Mouse (Mus musculus) skeletal muscle tissue, adult 2 months (tissue): ENCODE results near the gene Glis2.

Experiments used
- DNase-seq: peaks from one replicate; pipeline ENCODE4 v3.0.0-alpha.2; 2012; ENCODE audit warnings: low read depth, low spot score

Glis2 gene

DNA sequence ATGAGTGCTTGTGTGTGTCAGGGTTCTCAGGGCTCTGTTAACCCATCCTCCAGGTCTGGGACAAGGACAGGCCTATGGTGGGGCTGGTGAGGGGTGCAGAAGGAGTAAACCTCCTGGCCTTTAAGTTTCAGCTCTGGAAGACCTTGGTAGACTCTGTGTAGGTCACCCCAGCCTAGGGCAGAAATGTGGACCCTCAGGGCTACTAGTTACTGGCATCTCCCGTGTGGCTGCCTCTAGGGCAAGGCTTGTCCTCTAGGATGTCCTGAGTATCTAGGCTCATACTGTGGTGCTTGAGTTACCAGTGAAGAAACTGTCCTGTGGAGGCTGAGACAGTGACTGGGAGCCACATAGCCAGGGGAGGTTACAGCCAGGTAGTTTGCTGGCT is 8.9 kb downstream of the Glis2 start:
- DNase-seq, result no peak

DNA sequence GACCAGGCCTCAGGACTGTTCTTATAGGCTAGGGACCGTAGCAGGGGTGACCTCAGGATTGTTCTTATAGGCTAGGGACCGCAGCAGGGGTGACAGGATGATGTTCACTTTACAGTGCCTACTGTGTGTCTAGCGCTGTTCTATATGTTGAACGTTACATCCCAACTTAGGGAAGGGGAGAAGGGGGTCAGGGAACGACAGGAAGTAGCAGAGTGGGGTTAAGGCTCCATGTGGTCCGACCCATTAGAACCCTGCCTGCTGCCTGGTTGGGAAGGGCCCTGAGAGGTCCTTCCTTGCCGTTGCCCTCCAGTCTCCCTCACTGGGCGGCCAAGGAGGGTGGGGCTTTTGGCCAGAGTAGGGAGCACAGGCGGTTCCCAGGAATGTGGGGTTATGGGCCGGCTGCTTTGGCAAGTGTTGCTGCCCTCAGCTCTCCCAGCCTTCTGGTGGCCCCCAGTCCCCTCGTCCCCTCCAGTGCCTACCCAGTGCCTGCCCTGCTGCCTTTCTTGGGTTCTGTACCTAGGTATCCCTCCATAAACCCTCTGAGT is 9.9 kb downstream of the Glis2 start:
- DNase-seq, result no peak

DNA sequence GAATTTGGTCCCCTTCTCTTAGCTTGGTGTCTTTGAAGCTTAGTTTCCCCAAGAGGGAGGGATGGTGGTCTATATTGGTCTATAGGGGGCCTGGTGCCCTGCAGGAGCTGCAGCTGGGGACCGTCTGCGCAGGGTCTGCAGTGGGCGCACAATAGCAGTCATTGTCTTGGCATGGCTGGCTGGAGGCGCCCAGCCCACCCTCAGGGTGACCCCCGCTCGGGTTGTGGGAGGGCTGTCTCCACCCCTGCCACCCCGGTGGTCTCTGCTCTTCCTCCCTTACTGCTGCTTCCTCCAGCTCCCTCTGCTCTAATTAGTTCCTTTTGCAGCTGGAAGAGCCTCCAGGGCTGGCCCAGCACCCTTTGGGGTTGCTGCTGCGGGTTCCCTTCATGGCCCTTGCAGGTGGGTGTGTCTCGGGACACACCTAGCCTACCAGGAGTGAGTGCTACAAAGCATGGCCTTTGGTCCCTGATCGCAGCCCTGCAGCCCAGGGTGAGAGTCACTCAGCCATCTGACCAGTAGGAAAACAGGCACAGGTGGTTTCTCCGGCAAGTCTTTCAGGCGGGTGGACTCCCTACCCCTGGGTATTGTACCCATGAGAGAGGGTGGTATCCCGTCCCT is 11.1 kb downstream of the Glis2 start:
- DNase-seq, result no peak

DNA sequence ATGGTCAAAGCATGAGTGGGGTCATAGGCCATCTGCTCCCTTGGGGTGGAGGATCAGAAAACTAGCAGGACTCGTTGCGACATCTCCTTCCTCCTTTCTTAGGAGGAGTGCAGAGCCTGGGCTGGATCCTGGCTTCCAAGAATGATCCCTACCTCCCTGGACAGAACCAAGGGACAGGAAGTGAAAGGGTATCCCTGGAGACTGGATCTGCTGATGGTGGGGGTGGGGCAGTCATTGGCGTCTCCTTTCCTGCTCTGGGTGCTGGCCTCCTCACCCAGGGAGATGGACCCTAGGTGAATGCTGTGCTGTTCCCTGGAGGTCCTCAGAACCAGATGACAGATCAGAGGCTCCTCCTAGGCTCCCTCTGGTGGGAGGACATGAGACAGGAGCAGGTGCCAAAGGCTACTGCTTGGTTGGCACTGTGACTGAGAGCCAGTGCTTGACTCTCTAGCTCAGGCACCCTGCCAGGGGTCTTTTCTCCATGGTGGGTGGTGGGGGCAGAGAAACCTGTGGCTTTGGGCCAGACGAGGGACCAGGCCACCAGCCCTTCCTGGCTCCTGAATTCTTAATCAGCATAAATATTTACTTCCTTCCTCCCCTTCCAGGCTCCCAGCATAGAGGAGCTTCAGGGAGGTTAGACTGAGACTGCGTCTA is 12.0 kb downstream of the Glis2 start:
- DNase-seq, result peak; percentile 52

DNA sequence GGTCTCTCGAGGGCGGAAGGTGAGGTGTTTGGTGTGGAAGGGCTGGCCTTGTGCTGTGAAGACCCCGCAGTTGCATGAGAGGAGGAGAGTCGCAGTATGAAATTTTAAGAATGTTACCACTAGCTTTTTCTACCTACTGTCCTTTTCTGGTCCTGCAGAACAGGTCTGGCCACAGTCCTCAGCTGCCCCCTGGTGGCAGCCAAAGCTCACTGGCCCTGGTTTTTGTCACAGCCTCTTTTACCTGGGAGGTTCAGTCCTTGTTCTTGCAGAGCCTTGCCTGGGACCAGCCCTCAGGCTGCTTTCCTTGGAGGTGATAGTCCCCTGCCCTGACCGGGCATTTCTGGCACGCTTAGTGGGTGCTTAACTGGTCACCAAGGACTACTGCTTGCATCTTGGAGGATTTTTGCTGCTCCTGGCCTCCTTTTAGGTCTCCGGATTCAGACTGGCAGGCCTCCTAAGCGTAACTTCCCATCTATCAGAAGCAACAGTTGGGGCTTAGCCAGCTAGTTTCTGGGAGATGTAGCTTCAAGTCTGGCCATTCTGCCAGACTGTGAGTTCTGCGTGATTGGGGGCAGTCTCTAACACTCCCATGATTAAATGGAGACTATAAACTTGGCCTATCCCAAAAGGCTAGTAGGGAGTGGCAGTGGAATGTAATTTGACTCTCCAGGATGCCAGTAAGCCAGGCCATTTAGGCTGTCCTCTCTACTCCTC is 13.5 kb downstream of the Glis2 start:
- peak; percentile 74 for DNase-seq

DNA sequence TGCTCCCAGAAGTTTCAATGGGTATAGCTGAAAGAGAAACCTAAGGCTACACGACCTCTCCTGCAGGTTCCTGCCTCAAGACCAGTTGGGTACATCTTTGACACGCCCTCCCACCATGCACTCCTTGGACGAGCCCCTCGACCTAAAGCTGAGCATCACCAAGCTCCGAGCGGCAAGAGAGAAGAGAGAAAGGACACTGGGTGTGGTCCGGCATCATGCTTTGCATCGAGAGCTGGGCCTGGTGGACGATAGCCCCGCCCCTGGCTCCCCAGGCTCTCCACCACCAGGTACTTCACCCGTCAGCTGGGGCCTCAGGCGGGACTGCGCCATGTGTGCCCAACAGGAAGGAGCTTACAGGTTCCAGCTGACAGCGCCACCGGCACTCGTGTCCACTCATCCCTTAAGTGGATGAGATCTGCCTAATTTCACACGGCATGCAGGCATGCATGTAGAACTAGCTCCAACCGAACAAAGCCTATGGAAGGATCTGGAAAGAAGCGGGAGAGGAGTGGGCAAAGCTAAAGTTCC is 14.1 kb downstream of the Glis2 start:
- no peak for DNase-seq

DNA sequence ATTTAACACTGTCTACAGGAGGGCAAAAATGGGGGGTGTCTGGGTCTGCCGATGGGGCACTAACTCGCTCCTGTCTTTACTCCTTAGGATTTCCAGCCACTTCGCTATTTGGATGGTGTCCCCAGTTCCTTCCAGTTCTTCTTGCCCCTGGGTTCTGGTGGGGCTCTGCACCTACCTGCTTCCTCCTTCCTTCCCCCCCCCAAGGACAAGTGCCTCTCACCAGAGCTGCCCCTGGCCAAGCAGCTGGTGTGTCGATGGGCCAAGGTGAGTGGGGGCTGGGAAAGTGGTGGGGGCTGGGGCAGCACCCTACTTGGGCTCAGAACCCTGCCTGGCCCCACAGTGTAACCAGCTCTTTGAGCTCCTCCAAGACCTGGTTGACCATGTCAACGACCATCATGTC is 16.7 kb downstream of the Glis2 start:
- no peak for DNase-seq

DNA sequence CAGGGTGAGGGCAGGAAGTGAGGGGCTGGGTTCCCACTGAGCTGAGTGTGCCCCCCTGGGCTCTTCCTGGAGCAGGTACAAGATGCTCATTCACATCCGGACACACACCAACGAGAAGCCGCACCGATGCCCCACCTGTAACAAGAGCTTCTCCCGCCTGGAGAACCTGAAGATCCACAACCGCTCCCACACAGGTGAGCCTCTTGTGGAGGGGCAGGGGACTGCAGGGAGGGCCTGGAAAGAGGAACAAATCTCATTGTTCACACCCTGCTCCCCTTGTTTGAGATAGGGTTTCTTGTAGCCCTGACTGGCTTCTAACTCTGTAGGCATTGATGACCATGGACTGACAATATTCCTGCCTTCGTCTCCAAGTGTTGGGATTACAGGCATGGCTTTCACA is 17.2 kb downstream of the Glis2 start:
- DNase-seq, result no peak

DNA sequence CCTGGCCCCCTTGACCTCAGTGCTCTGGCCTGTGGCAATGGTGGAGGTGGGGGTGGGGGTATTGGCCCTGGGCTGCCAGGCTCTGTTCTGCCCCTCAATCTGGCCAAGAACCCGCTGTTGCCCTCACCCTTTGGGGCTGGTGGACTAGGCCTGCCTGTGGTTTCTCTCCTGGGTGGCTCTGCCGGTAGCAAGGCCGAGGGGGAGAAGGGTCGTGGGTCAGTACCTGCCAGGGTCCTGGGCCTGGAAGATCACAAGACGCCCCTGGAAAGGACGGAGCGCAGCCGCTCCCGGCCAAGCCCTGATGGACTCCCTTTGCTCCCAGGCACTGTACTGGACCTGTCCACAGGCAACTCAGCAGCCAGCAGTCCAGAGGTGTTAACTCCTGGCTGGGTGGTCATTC is 19.2 kb downstream of the Glis2 start:
- DNase-seq, result no peak

DNA sequence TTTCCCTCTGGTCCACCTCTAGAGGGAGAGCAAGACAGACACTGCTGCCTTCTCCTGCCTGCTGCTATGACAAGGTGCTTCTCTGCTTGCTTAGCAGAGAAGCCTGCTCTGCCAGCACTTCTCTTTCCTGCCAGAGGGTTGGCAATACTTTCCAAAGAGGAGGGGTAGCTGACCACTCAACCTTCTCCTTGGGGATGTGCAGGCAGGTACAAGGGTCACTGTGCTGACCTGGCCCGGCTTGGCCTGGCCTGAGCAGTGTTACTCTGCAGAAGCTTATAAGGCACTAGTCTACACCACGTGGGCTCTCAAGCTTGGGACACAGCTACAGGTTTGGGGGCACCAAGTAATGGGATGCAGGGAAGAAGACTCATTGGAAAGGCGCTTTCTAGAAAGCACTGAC is 20.1 kb downstream of the Glis2 start:
- no peak for DNase-seq

DNA sequence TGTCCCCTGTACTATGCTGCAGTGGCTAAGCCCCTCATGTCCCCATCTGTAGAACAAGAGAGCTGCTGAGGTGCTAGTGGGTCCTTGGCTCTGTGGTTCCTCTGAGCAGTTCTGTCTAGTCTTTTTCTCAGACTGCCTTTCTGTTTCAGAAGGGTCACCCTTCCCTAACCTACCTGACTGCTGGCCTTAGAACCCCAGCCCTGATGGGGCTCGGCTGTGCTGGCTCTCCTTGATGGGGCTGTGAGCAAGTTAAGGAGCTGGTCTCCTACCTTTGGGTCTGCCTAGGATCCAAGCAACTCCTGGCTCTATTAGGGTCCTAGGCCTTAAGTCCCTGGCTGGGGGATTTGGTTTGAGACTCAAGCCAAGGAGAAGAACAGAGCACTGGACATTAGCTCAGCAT is 20.8 kb downstream of the Glis2 start:
- DNase-seq, result no peak

DNA sequence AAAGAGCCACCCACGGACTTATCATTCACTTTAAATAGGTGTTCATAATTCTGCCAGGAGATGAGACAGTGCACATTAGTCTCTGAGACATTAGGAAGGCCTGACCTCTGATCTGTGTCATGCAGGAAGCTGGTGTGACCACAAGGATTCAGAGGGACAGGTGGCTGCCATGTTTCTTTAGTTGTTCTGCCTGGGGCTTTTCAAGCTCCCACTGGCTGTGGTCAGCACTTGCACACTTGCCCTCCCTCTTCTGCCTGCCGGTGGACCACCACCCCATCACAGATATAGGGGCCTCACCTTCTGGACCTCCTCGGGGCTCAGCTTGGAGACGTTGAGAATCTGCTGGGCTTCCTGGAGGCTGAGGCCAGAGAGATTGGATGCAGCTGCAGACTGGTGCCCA is 22.3 kb downstream of the Glis2 start:
- DNase-seq, result no peak

DNA sequence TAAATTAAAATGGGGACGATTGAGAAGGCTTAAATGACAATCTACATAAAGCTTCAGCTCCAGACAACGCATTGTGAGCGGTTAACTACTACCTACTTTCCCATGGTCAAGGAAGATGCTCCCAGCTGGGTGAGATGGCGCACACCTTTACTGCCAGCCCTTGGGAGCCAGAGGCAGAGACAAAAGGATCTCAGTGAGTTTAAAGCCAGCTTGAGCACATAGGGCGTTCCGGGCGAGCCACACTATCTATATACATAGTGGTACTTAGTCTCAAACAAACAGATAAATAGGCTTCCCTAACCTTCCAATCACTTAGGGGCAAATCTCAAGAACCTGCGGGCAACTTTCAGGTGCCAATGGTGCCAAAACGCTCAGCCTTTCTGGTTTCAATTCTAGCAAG is 29.6 kb downstream of the Glis2 start:
- DNase-seq, result no peak

DNA sequence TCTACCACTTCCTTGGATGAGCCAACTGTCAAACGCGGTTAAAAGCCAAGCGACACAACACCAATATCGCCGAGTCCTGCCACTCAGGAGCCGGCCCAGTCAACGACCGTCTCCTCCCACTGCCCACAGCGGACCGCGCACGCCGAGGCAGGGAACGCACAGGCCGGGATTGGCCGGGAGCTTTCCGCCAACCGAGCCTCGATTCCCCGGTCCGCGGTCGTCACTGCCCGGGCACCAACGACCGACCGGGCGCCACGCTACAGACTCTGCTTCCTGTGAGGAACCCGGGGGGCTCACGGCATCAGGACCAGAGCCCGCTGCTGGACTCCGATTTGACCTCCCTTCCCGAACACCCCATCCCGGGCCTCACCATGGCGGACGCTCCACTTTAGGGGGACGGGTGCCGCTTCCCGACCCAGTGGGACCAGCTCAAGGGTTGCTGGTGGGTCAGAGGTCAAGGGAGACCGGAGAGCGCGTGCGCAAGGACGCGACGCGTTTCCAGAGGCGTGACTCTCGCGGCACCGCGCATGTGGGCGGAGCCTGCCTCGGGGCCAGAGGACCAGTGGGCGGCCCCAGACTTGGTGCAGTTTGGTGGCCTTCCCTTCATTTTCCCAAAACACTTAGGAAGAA is 30.1 kb downstream of the Glis2 start, which contains the start of gene Pam16:
Gene Pam16 (minus strand): TSS at position 508 of the 630 bp plus-strand sequence.
- DNase-seq, result peak; percentile 92

DNA sequence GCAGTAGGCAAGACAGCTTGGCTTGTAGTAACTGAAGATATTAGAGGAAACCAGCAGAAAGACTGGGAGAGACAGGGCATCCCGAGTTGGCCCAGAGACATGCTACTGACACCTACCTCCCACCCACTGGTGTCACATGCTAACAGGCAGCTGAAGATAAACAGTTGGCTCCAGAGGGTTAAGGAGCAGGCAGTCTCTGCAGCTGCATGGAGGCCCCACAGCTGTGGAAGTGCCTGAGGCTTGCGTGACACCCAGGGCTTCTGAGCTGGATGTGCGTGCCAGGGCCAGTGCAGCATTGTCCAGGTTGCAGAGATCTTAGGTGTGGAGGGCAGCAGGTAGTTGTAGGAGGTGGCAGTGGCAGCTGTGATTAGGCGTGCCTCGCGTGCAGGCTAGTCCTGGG is 32.6 kb downstream of the Glis2 start:
- DNase-seq, result no peak

DNA sequence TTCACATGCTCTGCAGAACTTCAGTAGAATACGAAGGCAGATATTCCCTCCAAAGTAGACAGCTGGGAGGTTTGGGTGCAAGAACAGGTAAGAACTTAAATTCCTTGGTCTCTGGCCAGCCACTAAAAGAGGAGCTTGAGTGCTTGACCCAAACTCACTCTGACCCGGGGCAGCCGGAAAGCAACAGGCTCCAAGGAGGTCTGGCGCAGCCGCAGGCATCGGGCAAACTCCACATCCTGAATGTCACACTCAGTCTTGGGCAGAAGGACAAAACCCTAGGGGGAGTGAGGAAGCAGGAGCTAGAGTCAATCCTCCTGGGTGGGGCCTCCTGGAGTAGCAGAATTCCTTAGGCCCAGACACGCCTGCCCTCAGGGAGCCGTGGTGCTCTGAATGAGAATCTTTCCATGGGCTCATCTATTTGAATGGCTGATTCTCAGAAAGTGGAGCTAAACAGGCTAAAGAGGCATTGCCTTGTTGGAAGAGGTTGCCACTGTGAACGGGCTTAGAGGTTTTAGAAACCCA is 34.4 kb downstream of the Glis2 start:
- no peak for DNase-seq

DNA sequence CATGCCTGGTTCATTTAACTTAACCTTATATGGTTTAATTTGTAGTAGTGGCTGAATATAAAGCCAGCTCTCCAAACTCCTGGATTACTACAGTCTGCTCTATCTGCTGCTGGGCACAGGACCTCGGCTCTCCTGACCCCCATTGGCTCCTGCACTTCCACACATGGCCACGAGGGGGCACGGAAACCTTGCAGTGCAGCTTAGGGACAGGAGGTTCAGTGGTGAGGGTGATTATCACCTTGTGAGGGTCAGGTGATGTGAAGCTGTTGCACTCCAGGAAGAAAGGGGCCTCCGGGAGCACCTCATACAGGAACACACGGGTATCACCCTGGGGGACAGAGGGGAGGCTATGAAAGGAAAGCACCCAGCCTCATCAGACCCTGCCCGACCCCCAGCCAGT is 35.4 kb downstream of the Glis2 start:
- peak; percentile 67 for DNase-seq

DNA sequence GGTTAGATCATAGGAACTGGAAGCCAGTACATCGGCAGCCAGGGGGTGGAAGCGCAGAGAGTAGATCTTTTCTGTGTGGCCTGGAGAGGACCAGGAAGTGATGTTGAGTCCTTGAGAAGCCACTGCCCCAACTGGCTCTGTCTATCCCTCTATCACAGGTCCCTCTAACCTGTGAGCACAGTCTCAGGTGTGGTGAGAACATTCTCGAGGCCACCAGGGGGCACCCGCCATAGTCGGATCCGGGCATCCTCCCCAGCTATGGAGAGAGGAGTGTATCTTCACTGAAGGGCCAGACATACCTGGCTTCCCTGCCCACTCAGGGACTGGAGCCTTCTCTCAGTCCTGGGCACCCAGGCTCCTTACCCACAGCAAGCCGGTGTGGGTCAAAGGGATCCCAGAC is 37.5 kb downstream of the Glis2 start:
- DNase-seq, result no peak

DNA sequence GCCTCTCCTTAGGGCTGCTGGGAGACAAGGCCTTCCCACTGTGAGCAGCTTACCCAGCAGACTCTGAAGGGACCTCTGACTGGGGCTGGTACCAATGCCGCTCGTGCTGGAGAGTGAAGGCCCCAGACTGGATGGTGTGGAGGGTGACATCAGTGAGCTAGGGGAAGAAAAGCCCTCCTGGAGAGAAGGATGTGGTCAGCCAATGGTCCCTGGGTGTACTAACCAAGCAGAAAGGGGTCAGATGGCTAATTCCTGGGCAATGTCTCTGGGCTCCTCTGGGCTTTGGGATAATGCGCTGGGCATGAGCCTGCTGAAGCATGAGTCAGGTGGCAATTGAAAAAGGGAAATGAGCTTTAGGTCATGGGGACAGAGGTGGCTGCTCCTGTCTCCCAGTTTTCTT is 39.1 kb downstream of the Glis2 start:
- DNase-seq, result no peak

DNA sequence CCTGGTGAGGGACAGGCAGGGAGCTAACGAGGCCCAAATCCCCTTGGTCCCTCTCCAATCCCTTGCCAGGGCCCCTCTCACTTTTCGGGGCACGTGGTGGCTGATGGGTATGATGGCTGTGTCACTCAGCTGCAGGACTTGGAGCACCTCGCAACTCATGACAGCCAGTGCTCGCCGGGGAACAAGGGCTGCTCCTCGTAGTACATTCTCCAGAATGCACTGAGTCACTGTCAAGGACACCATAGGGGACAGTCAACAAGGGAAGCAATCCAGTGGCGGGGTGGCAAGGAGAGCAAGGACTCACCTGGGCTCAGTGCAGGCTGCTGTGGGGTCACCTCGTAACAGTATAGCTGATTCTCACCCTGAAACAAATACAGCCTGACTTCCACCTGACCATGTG is 40.2 kb downstream of the Glis2 start:
- DNase-seq, result no peak

DNA sequence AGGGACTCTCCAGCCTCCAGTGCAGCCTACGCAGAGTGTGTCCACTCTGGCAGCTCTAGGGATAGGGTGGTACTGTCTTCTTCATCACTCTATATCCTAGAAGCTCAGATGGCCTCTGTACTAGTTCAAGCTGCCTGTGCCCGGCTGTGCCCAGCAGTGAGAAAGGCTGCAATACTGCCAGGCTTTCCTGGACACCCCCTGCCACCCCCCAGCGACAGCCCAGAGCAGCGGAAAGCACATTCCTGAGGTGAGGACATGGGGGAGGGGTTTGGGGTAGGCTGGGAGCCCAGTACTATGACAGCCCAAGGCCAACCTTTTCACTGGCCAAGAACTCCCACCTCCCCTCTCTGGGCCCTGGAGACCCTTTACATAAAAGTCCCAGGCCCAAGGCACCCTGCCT is 41.2 kb downstream of the Glis2 start:
- DNase-seq, result no peak

DNA sequence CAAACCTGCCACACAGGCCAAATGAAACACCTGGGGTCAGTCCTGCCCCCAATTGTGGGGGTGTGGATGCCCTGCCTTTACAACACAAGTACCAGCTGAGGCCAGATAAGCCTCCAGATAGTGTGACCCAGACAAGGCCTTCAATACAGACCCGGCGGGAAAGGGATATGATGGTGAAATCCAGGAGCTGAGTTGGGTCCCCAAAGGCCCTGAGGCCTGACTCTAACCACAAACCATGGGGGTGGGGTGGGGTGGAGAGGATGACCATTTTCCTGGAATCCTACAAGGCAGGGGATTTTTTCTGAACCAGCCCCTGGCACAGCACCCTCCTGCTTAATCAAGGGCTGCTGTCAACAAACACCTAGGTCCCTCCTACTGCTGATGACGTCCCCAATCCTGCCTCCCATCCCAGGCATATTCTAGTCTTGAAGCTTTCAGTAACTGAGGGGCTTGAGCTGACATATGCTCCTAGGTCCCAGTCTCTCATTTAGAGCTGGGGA is 44.4 kb downstream of the Glis2 start:
- no peak for DNase-seq
